Mouse (Mus musculus): ENCODE measurements at regions not wholly inside any gene's neighbourhood (a gene's known extent, or its start where the extent isn't known, plus 50 kb on each side); places are given as distances from the start of the nearest gene placed in this dataset.

- no peaks in the 10 kb centered on the region for H3K36me3 ChIP-seq (ENCODE audit: control insufficient read depth, insufficient read depth, low read length)
- ATAC-seq (ENCODE audit: low read depth) = no peak
- H3K27ac ChIP-seq (ENCODE audit: low read depth, low read length) = no peak overlapping the region
- no peak overlapping the region for H3K9ac ChIP-seq (replicated peaks; ENCODE audit: low read depth, low read length)
- no peaks in the 10 kb centered on the region for H3K4me1 ChIP-seq (ENCODE audit: control insufficient read depth, insufficient read depth, low read length)
- H3K9me3 ChIP-seq (ENCODE audit: control insufficient read depth, low read length) = no peaks in the 10 kb centered on the region
- no peak overlapping the region for H3K4me2 ChIP-seq (ENCODE audit: low read depth, low read length)
- no peak overlapping the region for H3K4me3 ChIP-seq (ENCODE audit: low read depth, low read length)
- WGBS = 85% methylated on average over 14 of the region's 14 CpGs
- H3K27me3 ChIP-seq (ENCODE audit: control insufficient read depth, insufficient read depth, low read length) = no peaks in the 10 kb centered on the region
These were observed 144.9 kb downstream of the H2afy start for GRCm38 (mm10) chr13:55991216-55991615.

DNA sequence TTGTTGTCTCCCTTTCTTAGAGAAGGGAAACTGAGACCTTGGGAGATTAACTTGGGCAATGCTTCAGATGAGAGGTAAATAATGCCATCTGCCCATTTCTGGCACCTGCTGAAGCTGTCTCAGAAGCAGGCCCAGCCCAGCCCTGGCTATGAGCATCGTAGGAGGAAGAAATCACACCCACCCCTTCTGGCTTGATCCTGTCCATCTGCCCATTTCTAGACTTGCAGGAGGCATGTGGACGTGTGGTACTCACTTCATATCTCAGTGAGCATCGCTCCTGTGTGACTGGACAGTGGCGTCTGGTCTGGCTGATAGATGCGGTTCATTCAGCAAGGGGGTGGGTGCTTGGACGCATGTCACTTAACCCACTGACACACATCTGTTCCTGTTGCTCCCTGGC lies 146.0 kb downstream of the H2afy start:
- WGBS = 92% methylated on average over 6 of the region's 6 CpGs
- no peaks in the 10 kb centered on the region for H3K9me3 ChIP-seq (ENCODE audit: control insufficient read depth, low read length)
- no peak for ATAC-seq (ENCODE audit: low read depth)

GRCm38 (mm10) chr13:55989401-55989800 lies 146.8 kb downstream of the H2afy start:
- H3K36me3 ChIP-seq (ENCODE audit: control insufficient read depth, insufficient read depth, low read length) = no peaks in the 10 kb centered on the region
- 61% methylated on average over 7 of the region's 7 CpGs for WGBS
- H3K4me3 ChIP-seq (ENCODE audit: low read depth, low read length) = no peak overlapping the region
- no peak overlapping the region for H3K4me2 ChIP-seq (ENCODE audit: low read depth, low read length)
- no peak overlapping the region for H3K9ac ChIP-seq (replicated peaks; ENCODE audit: low read depth, low read length)
- no peaks in the 10 kb centered on the region for H3K9me3 ChIP-seq (ENCODE audit: control insufficient read depth, low read length)
- H3K27ac ChIP-seq (ENCODE audit: low read depth, low read length) = no peak overlapping the region
- H3K27me3 ChIP-seq (ENCODE audit: control insufficient read depth, insufficient read depth, low read length) = no peaks in the 10 kb centered on the region
- ATAC-seq (ENCODE audit: low read depth) = no peak
- no peaks in the 10 kb centered on the region for H3K4me1 ChIP-seq (ENCODE audit: control insufficient read depth, insufficient read depth, low read length)

More for the DNA sequence above, 146.0 kb downstream of the H2afy start:
- Histone ChIP-seq H3K9ac (replicated peaks; ENCODE audit: low read depth, low read length) (no peak overlapping the region), H3K4me2 (ENCODE audit: low read depth, low read length) (no peak overlapping the region), H3K4me3 (ENCODE audit: low read depth, low read length) (no peak overlapping the region), H3K27ac (ENCODE audit: low read depth, low read length) (no peak overlapping the region), H3K36me3 (ENCODE audit: control insufficient read depth, insufficient read depth, low read length) (no peaks in the 10 kb centered on the region), H3K4me1 (ENCODE audit: control insufficient read depth, insufficient read depth, low read length) (no peaks in the 10 kb centered on the region), H3K27me3 (ENCODE audit: control insufficient read depth, insufficient read depth, low read length) (no peaks in the 10 kb centered on the region)

- H3K27me3 ChIP-seq (ENCODE audit: control insufficient read depth, insufficient read depth, low read length) = no peaks in the 10 kb centered on the region
- no peaks in the 10 kb centered on the region for H3K9me3 ChIP-seq (ENCODE audit: control insufficient read depth, low read length)
- no peak overlapping the region for H3K27ac ChIP-seq (ENCODE audit: low read depth, low read length)
- no peak overlapping the region for H3K4me3 ChIP-seq (ENCODE audit: low read depth, low read length)
- ATAC-seq (ENCODE audit: low read depth) = no peak
- H3K4me2 ChIP-seq (ENCODE audit: low read depth, low read length) = no peak overlapping the region
- no peak overlapping the region for H3K9ac ChIP-seq (replicated peaks; ENCODE audit: low read depth, low read length)
- no peaks in the 10 kb centered on the region for H3K36me3 ChIP-seq (ENCODE audit: control insufficient read depth, insufficient read depth, low read length)
- H3K4me1 ChIP-seq (ENCODE audit: control insufficient read depth, insufficient read depth, low read length) = no peaks in the 10 kb centered on the region; the same call in 1 of the 2 replicates
- 25% methylated on average over 10 of the region's 10 CpGs for WGBS
These were observed 149.4 kb upstream of the Pitx1 start for GRCm38 (mm10) chr13:55985396-55985795.

- no peak overlapping the region for H3K4me2 ChIP-seq (ENCODE audit: low read depth, low read length)
- no peak overlapping the region for H3K27ac ChIP-seq (ENCODE audit: low read depth, low read length)
- H3K9me3 ChIP-seq (ENCODE audit: control insufficient read depth, low read length) = no peaks in the 10 kb centered on the region
- H3K4me1 ChIP-seq (ENCODE audit: control insufficient read depth, insufficient read depth, low read length) = no peaks in the 10 kb centered on the region; the same call in 1 of the 2 replicates
- H3K4me3 ChIP-seq (ENCODE audit: low read depth, low read length) = no peak overlapping the region
- 59% methylated on average over 6 of the region's 6 CpGs for WGBS
- no peaks in the 10 kb centered on the region for H3K27me3 ChIP-seq (ENCODE audit: control insufficient read depth, insufficient read depth, low read length)
- ATAC-seq (ENCODE audit: low read depth) = no peak
- no peaks in the 10 kb centered on the region for H3K36me3 ChIP-seq (ENCODE audit: control insufficient read depth, insufficient read depth, low read length)
- H3K9ac ChIP-seq (replicated peaks; ENCODE audit: low read depth, low read length) = no peak overlapping the region
These were observed 148.8 kb upstream of the Pitx1 start for GRCm38 (mm10) chr13:55984772-55985171.

- Histone ChIP-seq H3K27ac (ENCODE audit: low read depth, low read length) (no peak overlapping the region), H3K4me3 (ENCODE audit: low read depth, low read length) (no peak overlapping the region), H3K4me1 (ENCODE audit: control insufficient read depth, insufficient read depth, low read length) (no peaks in the 10 kb centered on the region; the same call in 1 of the 2 replicates), H3K9me3 (ENCODE audit: control insufficient read depth, low read length) (no peaks in the 10 kb centered on the region), H3K9ac (replicated peaks; ENCODE audit: low read depth, low read length) (no peak overlapping the region), H3K27me3 (ENCODE audit: control insufficient read depth, insufficient read depth, low read length) (no peaks in the 10 kb centered on the region), H3K4me2 (ENCODE audit: low read depth, low read length) (no peak overlapping the region), H3K36me3 (ENCODE audit: control insufficient read depth, insufficient read depth, low read length) (no peaks in the 10 kb centered on the region)
- no peak for ATAC-seq (ENCODE audit: low read depth)
- WGBS = 45% methylated on average over 9 of the region's 9 CpGs
These were observed 147.9 kb upstream of the Pitx1 start for GRCm38 (mm10) chr13:55983851-55984250.

- 50% methylated on average over 6 of the region's 6 CpGs for WGBS
- no peak for ATAC-seq (ENCODE audit: low read depth)
- H3K27ac ChIP-seq (ENCODE audit: low read depth, low read length) = no peak overlapping the region
These were observed 145.0 kb upstream of the Pitx1 start for GRCm38 (mm10) chr13:55981041-55981440.

DNA sequence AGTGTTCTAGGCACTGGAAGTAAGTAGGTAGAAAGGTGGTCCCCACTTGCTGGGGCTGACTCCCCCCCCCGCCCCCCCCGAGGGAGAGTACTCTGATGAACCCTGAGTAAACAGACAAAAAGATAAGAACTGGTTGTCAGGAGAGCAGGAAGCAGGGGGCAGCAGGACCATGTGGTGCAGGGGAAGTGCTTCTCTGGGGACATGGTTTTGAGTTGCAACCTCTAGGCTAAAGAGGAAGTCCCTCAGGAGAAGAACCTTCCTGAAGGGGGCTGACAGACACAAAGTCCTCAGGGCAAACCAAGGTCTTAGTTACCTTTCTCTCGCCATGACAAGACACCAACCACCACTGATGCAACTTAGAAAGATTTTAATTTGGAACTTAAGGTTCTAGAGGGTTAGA lies 141.9 kb upstream of the Pitx1 start:
- WGBS = 87% methylated on average over 3 of the region's 3 CpGs

More at GRCm38 (mm10) chr13:55981041-55981440, 145.0 kb upstream of the Pitx1 start:
- H3K27me3 ChIP-seq (ENCODE audit: control insufficient read depth, insufficient read depth, low read length) = no peaks in the 10 kb centered on the region
- H3K4me1 ChIP-seq (ENCODE audit: control insufficient read depth, insufficient read depth, low read length) = peaks cover 4% of the 10 kb centered on the region; the same call in 1 of the 2 replicates
- no peak overlapping the region for H3K9ac ChIP-seq (replicated peaks; ENCODE audit: low read depth, low read length)
- no peak overlapping the region for H3K4me2 ChIP-seq (ENCODE audit: low read depth, low read length)
- H3K36me3 ChIP-seq (ENCODE audit: control insufficient read depth, insufficient read depth, low read length) = no peaks in the 10 kb centered on the region
- H3K4me3 ChIP-seq (ENCODE audit: low read depth, low read length) = no peak overlapping the region
- H3K9me3 ChIP-seq (ENCODE audit: control insufficient read depth, low read length) = no peaks in the 10 kb centered on the region

GRCm38 (mm10) chr13:55976911-55977381 lies 141.0 kb upstream of the Pitx1 start:
- Histone ChIP-seq H3K9ac (replicated peaks; ENCODE audit: low read depth, low read length) (no peak overlapping the region; the same call in 1 of the 2 replicates), H3K4me3 (ENCODE audit: low read depth, low read length) (no peak overlapping the region), H3K4me1 (ENCODE audit: control insufficient read depth, insufficient read depth, low read length) (0 out of 2 replicates have a peak, but pooled peaks cover 4% of the 10 kb centered on the region), H3K27me3 (ENCODE audit: control insufficient read depth, insufficient read depth, low read length) (no peaks in the 10 kb centered on the region), H3K36me3 (ENCODE audit: control insufficient read depth, insufficient read depth, low read length) (no peaks in the 10 kb centered on the region), H3K4me2 (ENCODE audit: low read depth, low read length) (no peak overlapping the region), H3K9me3 (ENCODE audit: control insufficient read depth, low read length) (no peaks in the 10 kb centered on the region), H3K27ac (ENCODE audit: low read depth, low read length) (no peak overlapping the region; the same call in 1 of the 2 replicates)
- no peak; the same call in 1 of the 2 replicates for ATAC-seq (ENCODE audit: low read depth)
- WGBS = 14% methylated on average over 10 of the region's 10 CpGs

More for the DNA sequence above, 141.9 kb upstream of the Pitx1 start:
- H3K36me3 ChIP-seq (ENCODE audit: control insufficient read depth, insufficient read depth, low read length) = no peaks in the 10 kb centered on the region
- H3K27ac ChIP-seq (ENCODE audit: low read depth, low read length) = no peak overlapping the region
- no peak overlapping the region for H3K9ac ChIP-seq (replicated peaks; ENCODE audit: low read depth, low read length)
- 0 out of 2 replicates have a peak, but pooled peaks cover 4% of the 10 kb centered on the region for H3K4me1 ChIP-seq (ENCODE audit: control insufficient read depth, insufficient read depth, low read length)
- H3K9me3 ChIP-seq (ENCODE audit: control insufficient read depth, low read length) = no peaks in the 10 kb centered on the region
- H3K4me3 ChIP-seq (ENCODE audit: low read depth, low read length) = no peak overlapping the region
- no peaks in the 10 kb centered on the region for H3K27me3 ChIP-seq (ENCODE audit: control insufficient read depth, insufficient read depth, low read length)
- ATAC-seq (ENCODE audit: low read depth) = no peak
- H3K4me2 ChIP-seq (ENCODE audit: low read depth, low read length) = no peak overlapping the region

Measured in neural tube, embryonic 14.5 days (tissue).